Mouse (Mus musculus) macrophage (primary cell): ENCODE data around the gene Ssrp1. TPM values are rescaled to one million over a fixed set of nuclear protein-coding genes. Genes with fewer than 3 reads are reported as not detected.

Experiments used
- H3K27ac ChIP-seq: fragments of 350-480 bp; formaldehyde crosslinking; 2 replicates; pipeline ENCODE4 v1.9.0; 2021
- H3K36me3 ChIP-seq: fragments of 350-480 bp; formaldehyde crosslinking; 2 replicates; pipeline ENCODE4 v1.9.0; 2021; ENCODE audit errors: inconsistent target
- H3K4me3 ChIP-seq: fragments of 350-480 bp; formaldehyde crosslinking; 2 replicates; pipeline ENCODE4 v1.9.0; 2021; ENCODE audit errors: inconsistent target
- H3K79me2 ChIP-seq: fragments of 350-480 bp; formaldehyde crosslinking; 2 replicates; pipeline ENCODE4 v1.9.0; 2021; ENCODE audit errors: inconsistent target
- WGBS: methylation state at CpG from one replicate; pipeline ENCODE4 v1.1.7; 2026; ENCODE audit warnings: inconsistent platforms; ENCODE audit not compliant: missing documents; 5-methylcytosine and 5-hydroxymethylcytosine counted together
- polyA plus RNA-seq: library from polyadenylated mRNA; stranded (reverse); fragments of 250-400 nt; gene quantifications from 3 replicates; pipeline ENCODE4 v1.2.4, GENCODE M21; 2018; ENCODE audit warnings: inconsistent platforms
- total RNA-seq, 78 experiments: library from RNA; depleted of rRNA; stranded (reverse); fragments of 250-400 nt; gene quantifications; 1 replicate in 9 of 78; 2 replicates in 24 of 78; 3 replicates in 43 of 78; 4 replicates in 2 of 78; pipeline ENCODE4 v1.2.4; 2018; ENCODE audit warnings: inconsistent platforms in 56 of 78

The Ssrp1 gene
- total RNA-seq (2018; cell fraction: chromatin; rRNA removed), result 10 to 100 TPM; 13.0 to 82.6 (median 49.4) TPM
- total RNA-seq (2018; cell fraction: cytosol; rRNA removed), result 10 to 100 TPM; 46.8 to 72.6 (median 61.6) TPM
- 100 to 1,000 TPM in 1 of 26 experiments, 10 to 100 TPM in 25; 23.1 to 100 (median 49.3) TPM for total RNA-seq (2018; cell fraction: nucleus; rRNA removed)
- polyA plus RNA-seq, result 68.2 to 116 TPM (median 106 TPM) in 3 replicates

- peaks cover 23% of the 10 kb centered on the region for H3K79me2 ChIP-seq
- peak within 1 kb of the TSS; percentile 83 for H3K27ac ChIP-seq
- WGBS, result 1% methylated on average over 66 of the region's 66 CpGs
- peak within 1 kb of the TSS; percentile 99 for H3K4me3 ChIP-seq
- peaks cover 31% of the 10 kb centered on the region for H3K36me3 ChIP-seq
These were observed at the start of gene Ssrp1, which contains the start of gene P2rx3 for GRCm38 (mm10) chr2:85037047-85038026. Ssrp1 (plus strand) TSS chr2:85037234. P2rx3 (minus strand) TSS chr2:85037462.

- no peaks in the 10 kb centered on the region for H3K79me2 ChIP-seq
- H3K27ac ChIP-seq, result no peak within 1 kb of the TSS
- no peak within 1 kb of the TSS for H3K4me3 ChIP-seq
- WGBS, result 18% methylated on average over 1 of the region's 1 CpGs
- no peaks in the 10 kb centered on the region for H3K36me3 ChIP-seq
These were observed 49.1 kb upstream of the Ssrp1 start, which contains the start of gene Prg3 for GRCm38 (mm10) chr2:84987930-84988329. Prg3 (plus strand) TSS chr2:84988215.

- 34% methylated on average over 2 of the region's 2 CpGs for WGBS
- no peak overlapping the region for H3K27ac ChIP-seq
These were observed 40.7 kb upstream of the Ssrp1 start for GRCm38 (mm10) chr2:84996376-84996775.

GRCm38 (mm10) chr2:84999486-85000181, 37.4 kb upstream of the Ssrp1 start:
- H3K36me3 ChIP-seq, result no peaks in the 10 kb centered on the region
- H3K27ac ChIP-seq, result no peak overlapping the region
- H3K79me2 ChIP-seq, result no peaks in the 10 kb centered on the region
- 39% methylated on average over 3 of the region's 3 CpGs for WGBS
- no peak overlapping the region for H3K4me3 ChIP-seq

More at GRCm38 (mm10) chr2:84996376-84996775, 40.7 kb upstream of the Ssrp1 start:
- no peaks in the 10 kb centered on the region for H3K79me2 ChIP-seq
- no peaks in the 10 kb centered on the region for H3K36me3 ChIP-seq
- H3K4me3 ChIP-seq, result no peak overlapping the region

- WGBS, result 85% methylated on average over 13 of the region's 13 CpGs
- no peak overlapping the region for H3K27ac ChIP-seq
- no peak overlapping the region for H3K4me3 ChIP-seq
- no peaks in the 10 kb centered on the region for H3K79me2 ChIP-seq
- H3K36me3 ChIP-seq, result no peaks in the 10 kb centered on the region
These were observed 35.5 kb upstream of the Ssrp1 start for GRCm38 (mm10) chr2:85001497-85001896.

GRCm38 (mm10) chr2:85002575-85002974, 34.5 kb upstream of the Ssrp1 start:
- Histone ChIP-seq H3K36me3 (no peaks in the 10 kb centered on the region), H3K4me3 (no peak overlapping the region)

GRCm38 (mm10) chr2:85004341-85004740, 32.7 kb upstream of the Ssrp1 start:
- 91% methylated on average over 4 of the region's 4 CpGs for WGBS
- H3K27ac ChIP-seq, result no peak overlapping the region
- H3K79me2 ChIP-seq, result no peaks in the 10 kb centered on the region
- H3K4me3 ChIP-seq, result no peak overlapping the region
- no peaks in the 10 kb centered on the region for H3K36me3 ChIP-seq

More at GRCm38 (mm10) chr2:85002575-85002974, 34.5 kb upstream of the Ssrp1 start:
- 94% methylated on average over 8 of the region's 8 CpGs for WGBS
- H3K79me2 ChIP-seq, result no peaks in the 10 kb centered on the region
- H3K27ac ChIP-seq, result no peak overlapping the region

GRCm38 (mm10) chr2:85006600-85006999, 30.4 kb upstream of the Ssrp1 start:
- H3K4me3 ChIP-seq, result no peak overlapping the region
- no peaks in the 10 kb centered on the region for H3K79me2 ChIP-seq
- no peak overlapping the region for H3K27ac ChIP-seq
- H3K36me3 ChIP-seq, result no peaks in the 10 kb centered on the region
- WGBS, result 97% methylated on average over 7 of the region's 7 CpGs

- Histone ChIP-seq H3K27ac (no peak overlapping the region), H3K79me2 (no peaks in the 10 kb centered on the region), H3K4me3 (no peak overlapping the region), H3K36me3 (no peaks in the 10 kb centered on the region)
- WGBS, result 21% methylated on average over 4 of the region's 4 CpGs
These were observed 29.3 kb upstream of the Ssrp1 start for GRCm38 (mm10) chr2:85007729-85008128.

- no peak overlapping the region for H3K27ac ChIP-seq
- no peaks in the 10 kb centered on the region for H3K36me3 ChIP-seq
- 100% methylated on average over 2 of the region's 2 CpGs for WGBS
These were observed 27.8 kb upstream of the Ssrp1 start for GRCm38 (mm10) chr2:85009212-85009611.

GRCm38 (mm10) chr2:85011906-85012604, 25.0 kb upstream of the Ssrp1 start:
- Histone ChIP-seq H3K4me3 (no peak overlapping the region), H3K79me2 (no peaks in the 10 kb centered on the region), H3K27ac (no peak overlapping the region), H3K36me3 (no peaks in the 10 kb centered on the region)
- 96% methylated on average over 9 of the region's 9 CpGs for WGBS

More at GRCm38 (mm10) chr2:85009212-85009611, 27.8 kb upstream of the Ssrp1 start:
- Histone ChIP-seq H3K4me3 (no peak overlapping the region), H3K79me2 (no peaks in the 10 kb centered on the region)

- no peak overlapping the region for H3K27ac ChIP-seq
- 61% methylated on average over 14 of the region's 14 CpGs for WGBS
- no peaks in the 10 kb centered on the region for H3K36me3 ChIP-seq
- no peak overlapping the region for H3K4me3 ChIP-seq
- no peaks in the 10 kb centered on the region for H3K79me2 ChIP-seq
These were observed 24.4 kb upstream of the Ssrp1 start for GRCm38 (mm10) chr2:85012679-85013078.

- H3K4me3 ChIP-seq, result no peak overlapping the region
- H3K79me2 ChIP-seq, result no peaks in the 10 kb centered on the region
- no peaks in the 10 kb centered on the region for H3K36me3 ChIP-seq
- WGBS, result 56% methylated on average over 5 of the region's 5 CpGs
- H3K27ac ChIP-seq, result no peak overlapping the region
These were observed 23.0 kb upstream of the Ssrp1 start for GRCm38 (mm10) chr2:85013826-85014587.
